Comparison of ENCODE assay signal across 13 mouse cellular contexts in the genomic region with DNA sequence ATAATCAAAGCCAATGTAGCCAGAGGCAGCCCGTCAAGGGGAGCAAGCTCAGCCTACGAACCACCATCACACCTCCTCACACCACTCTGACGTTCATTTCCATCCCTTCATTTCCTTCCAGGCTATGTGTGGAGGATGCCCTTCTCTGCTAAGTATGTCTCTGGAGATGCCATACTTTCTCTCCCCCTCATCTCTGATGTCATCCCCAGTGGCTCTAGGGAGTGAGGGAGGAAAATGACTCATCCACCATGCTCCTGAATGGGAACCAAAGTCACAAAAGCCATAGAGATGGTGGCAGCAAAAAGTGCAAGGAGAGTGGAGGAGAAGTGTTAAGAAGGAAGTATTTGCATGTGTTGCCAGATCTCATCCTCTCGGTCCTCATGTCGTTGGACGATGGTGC.
"Had no signal": no experiment of that assay in that cellular context is flagged by ENCODE, and none has a peak within 500 bp of the region (broad histone marks: within the 10 kb centered on the region; RNA-seq: fewer than 3 reads in every experiment).

No protein-coding gene starts in this region.

- H3K27ac ChIP-seq: kidney, postnatal 0 days; limb, embryonic 10.5 days; liver, embryonic 15.5 days; midbrain, embryonic 12.5 days; neural tube, embryonic 13.5 days had no signal

- H3K4me3 ChIP-seq: limb, embryonic 10.5 days; liver, embryonic 15.5 days; midbrain, embryonic 12.5 days; neural tube, embryonic 13.5 days had no signal

- DNase-seq: kidney, adult 8-10 months; kidney, postnatal 36 days; layer of hippocampus, adult 9-11 months; layer of hippocampus, postnatal 36 days; lung, adult 2 months; lung, postnatal 36 days; retina, postnatal 1 day; thymus, postnatal 4 days had no signal
